Mouse (Mus musculus) olfactory bulb, adult 2 months (tissue): ENCODE results near the gene Snx14.

Experiments used
- CTCF ChIP-seq: fragments of 200-500 bp; IDR thresholded peaks from 2 replicates; pipeline ENCODE4 v1.5.1; 2012; ENCODE audit warnings: low read depth, mild to moderate bottlenecking, low read length, moderate library complexity; ENCODE audit not compliant: insufficient read depth
- POLR2A ChIP-seq: fragments of 200-500 bp; IDR thresholded peaks from 2 replicates; pipeline ENCODE4 v1.6.1; 2012; ENCODE audit warnings: mild to moderate bottlenecking, low read depth, low read length, moderate library complexity; ENCODE audit not compliant: insufficient read depth

GRCm38 (mm10) chr9:88409978-88410377 is 28.8 kb downstream of the Snx14 start:
- TF ChIP-seq CTCF (no peak), POLR2A (no peak)
